Mouse (Mus musculus) gastrocnemius, adult 8-10 months (tissue): ENCODE measurements around the gene Ankra2. TPM values are rescaled to one million over a fixed set of nuclear protein-coding genes. Genes with fewer than 3 reads are reported as not detected.

Experiments used
- DNase-seq, 2 experiments: peaks; one replicate each; pipeline ENCODE4 v3.0.0; 2022; ENCODE audit warnings: low spot score in 2 of 2
- total RNA-seq, 4 experiments: library from RNA; stranded (reverse); gene quantifications; 2 replicates each; pipeline ENCODE4 v1.2.4; 2022

Ankra2 gene
- total RNA-seq, 4 experiments from 2014 or later, result 13.5 to 18.7 (median 16.3) TPM

DNA sequence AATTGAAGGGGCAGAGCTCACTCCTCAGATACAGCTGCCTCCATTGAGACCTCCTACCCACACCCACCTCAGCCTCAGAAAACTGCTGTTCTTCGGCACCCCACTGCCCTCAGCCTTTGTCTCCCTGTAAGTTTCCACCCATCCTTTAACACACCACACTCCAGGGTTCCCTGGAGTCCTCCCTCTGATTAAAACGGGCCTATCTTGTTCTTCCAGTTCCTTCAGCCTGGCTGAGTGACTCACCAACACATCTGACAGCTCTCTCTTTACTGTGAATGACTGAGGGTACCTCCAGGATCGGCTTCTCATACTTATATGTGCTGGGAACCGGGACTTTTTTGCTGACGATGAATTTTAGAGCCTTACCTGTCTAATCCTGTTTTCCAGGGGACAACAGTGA is 33.2 kb downstream of the Ankra2 start:
- DNase-seq, result no peak

DNA sequence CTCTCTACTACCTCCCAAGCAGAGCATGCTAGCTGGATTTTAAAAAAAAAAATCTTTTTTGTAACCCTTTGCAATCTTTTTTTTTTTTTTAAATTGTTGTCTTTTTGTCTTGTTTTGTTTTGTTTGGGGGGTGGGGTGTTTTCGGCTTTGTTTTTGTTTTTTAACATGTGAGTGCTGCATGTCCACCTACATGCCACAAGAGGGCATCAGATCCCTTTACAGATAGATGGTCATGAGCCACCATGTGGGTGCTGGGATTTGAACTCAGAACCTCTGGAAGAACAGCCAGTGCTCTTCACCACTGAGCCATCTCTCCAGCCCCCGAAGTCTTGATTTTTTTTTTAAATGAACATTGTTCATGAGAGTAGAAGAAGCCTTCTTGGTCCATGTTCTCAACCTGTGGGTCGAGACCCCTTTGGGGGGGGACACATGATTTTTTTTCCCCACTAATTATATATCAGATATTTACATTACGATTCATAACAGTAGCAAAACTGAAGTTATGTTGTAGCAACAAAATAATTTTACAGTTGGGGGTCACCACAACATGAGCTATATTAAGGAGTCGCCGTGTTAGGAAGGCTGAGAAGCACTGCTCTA is 35.1 kb downstream of the Ankra2 start:
- DNase-seq, result no peak

DNA sequence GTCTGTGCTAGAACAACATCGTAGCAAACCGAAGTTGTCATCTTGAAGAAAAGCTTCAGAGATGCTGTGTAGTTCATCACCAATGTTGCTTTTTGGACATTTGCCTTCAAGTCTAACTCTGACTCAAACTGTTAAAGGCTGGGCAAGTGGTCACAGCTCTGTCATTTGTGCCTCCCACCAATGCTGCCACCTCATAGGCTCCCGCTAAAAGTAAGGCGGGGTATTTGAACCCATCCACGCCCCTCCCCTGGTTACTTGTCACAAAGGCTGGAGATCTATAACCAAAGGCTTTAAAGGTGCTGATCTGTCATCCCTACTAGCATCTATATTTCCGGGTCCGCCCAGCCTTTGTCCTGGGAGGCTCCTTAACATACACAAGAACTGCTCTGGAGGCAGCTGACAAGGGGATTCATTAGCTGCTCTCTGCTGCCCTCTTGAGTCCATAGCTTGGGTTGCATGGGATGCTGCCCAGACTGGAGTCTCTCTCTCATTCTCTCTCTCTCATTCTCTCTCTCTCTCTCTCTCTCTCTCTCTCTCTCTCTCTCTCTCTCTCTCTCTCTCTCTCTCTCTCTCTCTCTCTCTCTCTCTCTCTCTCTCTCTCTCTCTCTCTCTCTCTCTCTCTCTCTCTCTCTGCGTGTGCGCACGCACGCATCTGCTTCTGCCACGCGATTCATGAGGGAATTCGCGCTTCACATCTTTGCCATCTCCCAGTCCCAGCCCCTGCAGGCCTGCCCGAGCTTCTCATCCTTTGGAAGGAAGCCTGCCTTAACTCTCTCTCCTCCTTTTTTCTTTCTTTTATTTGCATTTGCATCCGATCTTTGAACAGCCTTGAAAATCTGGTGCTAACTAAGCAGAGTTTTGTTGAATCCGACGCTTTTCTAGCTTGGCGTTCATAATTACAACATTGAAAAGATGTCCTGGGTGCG is 36.2 kb downstream of the Ankra2 start:
- DNase-seq, result peak; percentile 21 to 24

DNA sequence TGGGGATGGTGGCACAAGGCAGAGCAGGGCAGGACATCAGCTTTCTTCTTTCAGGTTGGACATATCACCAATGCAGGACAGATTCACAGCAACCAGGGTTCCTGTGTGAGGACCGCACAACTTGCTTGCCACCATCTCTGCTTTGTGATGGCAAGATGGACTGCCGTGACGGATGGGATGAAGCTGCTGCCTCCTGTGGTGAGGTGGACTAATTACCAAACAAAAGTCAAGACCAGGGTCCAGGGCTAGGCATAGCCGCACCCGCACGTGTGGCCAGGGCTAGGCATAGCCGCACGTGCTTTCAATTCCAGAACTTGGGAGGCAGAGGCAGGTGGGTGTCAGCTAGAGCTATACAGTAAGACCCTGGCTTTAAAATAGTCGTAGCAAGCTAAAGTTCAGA is 42.4 kb downstream of the Ankra2 start:
- no peak for DNase-seq

DNA sequence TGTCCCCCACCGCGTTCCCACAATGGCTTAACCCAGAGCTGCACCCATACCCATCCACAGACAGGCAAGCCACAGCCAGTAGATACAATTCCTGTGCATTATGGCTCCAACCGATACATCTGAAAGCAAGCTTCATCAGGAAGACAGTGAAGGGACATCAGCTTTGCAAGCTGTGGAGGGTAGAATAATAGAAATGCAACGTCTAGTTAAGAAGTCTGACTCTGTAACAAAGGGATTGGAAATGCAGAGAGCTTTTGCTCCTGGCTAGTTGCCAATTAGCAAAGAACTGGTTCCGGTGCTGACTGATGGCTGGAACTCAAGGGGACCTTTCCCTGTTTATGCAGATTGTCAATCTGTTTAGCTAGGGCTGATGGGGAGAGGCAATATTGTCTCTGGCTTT is 43.5 kb downstream of the Ankra2 start:
- DNase-seq, result no peak

DNA sequence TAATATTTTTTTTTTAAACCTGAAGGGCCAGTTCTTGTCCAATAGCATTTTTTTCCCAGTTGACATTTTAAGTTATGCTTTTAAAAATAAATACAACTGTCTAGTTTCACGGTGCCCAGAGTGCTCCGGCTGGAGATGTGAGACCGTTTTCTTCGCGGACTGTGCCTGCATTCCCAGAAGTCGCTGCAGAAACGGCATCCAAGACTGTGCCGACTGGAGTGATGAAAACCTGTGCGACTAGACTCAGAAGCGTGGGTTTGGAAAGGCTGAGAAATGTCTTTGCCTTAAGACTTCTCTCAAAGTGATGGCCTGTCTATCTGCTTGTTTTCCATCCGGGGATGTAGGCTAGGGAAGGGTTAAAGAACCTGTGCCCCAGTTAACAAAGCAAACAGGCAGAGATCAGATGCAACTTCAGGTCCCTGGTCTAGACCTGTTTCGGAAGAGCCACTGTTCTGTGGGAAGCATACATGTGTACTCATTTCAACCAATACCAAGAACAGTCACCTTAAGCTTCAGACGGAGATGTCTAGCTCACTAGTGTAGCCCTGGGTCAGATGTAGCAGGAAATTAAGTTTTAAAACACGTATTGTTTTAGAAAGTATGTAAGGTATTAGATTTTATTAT is 44.1 kb downstream of the Ankra2 start:
- no peak for DNase-seq

DNA sequence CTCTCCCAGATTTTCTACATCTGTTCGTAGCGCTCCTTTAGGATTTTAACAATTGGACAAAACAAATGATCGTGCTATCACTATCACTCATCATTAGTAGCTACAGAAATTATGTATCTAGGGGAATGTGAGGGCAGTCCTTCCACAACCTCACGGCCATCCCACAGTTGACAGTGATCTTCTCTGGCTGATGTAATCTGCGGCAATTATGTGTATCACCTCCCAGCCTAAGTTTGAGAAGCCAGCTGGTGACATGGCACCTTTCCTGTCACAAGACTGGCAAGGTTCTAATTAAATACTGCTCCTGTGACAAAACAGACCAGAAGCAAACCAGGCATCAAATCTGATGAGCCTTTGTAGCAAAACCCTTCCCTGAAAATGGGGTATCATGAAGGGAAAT is 45.1 kb downstream of the Ankra2 start:
- DNase-seq, result no peak

DNA sequence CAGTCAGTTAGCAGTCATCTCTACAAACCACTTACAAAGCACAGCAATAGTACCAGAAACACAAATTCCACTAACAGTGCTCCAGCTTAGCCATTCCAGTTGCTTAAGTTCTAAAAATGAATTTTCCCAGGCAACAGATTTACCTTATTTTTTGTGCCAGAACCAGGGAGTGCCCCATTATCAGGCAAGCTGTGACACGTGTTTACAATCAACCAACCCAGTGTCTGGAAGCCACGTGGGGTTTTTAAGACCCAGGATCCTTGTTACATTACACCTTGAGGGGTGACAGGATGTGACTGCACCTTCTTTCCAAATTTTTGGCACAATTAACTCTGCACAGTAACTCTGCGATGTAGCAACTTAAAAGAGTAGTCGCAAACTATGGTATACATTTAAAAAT is 45.9 kb downstream of the Ankra2 start:
- no peak for DNase-seq

DNA sequence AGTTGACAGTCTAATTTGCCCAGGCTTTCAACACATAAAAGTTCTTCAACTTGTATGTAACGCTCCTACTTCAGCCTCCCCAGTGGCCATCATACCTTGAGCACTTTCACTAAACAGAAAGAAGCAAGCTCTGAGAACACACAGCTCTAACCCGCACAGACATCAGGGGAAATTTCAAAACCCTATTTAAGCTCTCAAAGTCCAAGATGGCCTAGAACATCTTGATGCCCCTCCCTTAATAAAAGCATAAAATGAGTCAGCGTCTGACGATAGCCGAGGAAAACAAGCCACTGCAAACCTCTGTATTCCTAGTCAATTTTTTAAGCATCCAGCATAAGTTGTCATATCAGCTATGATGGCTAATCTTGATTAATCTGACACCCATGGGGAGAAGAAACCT is 48.7 kb downstream of the Ankra2 start:
- no peak for DNase-seq

DNA sequence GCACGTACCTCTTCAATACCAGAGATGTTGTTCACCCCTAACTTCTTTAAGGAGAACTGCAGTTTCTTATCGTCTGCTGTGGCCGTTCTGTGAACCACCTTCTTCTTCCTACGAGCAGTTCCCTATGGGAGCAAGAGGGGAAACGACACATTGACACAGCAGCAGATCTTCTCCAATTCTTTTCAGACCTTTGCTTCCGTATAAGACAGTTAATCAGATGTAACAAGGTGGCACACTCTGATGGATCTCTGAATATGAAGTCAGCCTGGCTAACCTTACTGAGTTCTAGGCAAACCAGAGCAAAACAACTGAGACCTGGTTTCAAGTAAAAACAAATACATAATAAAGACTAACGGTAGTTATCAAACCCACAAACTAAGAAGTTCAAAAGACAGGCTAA is 50.8 kb downstream of the Ankra2 start:
- DNase-seq, result no peak

DNA sequence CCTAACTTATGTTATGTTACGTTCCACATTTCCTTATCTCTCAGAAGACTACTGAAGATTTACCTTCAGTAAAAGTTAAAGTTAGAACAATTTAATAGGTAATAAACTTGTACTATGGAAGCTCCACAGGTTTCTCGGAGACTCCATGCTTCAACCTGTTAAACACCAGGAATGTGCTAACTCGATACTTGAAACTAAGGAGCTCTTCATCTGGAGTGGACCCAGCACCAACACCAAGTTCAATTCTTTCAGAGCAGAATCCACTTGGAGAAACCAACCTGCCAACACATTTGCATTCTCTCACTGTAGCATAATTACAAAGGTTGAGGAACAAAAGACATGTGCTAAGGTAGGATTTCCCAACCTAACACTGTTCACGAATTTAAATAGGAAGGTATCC is 52.2 kb downstream of the Ankra2 start:
- no peak for DNase-seq

DNA sequence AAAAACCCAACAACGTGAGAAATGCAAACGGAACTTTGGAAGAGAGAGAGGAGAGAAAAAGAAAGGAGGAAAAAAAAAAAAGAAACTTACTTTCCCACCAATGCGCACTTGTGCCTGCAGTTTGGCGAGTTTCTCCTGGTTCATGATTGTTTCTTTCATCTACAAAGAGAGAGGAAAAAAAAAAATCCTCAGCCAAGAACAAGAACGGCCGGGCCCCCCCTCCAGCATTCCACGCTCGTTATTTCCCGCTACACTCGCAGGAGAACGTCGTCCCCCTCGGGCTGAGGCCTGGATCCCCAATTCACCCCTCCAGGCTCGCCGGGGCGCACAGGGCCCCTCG is 53.2 kb downstream of the Ankra2 start:
- DNase-seq, result no peak

DNA sequence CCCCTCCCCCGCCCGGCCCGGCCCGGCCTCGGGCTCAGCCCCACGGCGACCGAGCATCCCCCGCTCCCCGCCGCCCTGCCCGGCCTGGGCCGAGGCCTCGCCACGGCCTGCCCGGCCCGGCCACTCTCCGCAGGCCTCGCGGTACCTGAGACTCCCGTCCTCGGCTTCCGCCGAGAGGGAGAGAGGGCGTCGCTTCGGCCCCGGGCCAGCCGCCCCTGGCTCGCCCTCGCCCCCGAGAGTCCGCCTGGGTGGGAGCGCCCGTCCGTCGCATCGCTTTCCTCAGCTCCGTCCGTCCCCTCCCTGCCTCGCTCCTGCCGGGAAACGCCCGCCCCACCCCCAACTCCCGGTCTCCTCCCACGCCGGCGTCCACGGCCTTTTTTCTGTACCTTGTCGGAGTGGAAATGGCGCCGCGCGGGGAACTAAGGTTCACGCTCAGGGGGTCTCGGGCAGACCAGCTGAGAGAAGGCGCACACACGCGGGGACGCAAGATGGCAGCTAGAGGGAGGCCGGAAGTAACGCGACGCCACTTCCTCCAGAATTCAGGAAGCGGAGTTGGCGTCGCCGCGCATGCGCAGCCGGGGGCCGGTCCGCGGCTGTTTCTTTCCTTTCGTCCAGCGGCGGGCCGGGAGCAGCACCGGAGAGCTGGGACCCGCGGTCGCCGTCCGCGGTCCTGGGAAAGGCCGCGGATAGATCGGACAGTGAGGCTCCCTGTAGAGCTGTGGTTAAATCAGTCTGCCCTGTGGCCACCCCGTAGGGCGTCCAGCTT is 53.8 kb downstream of the Ankra2 start, which contains the start of gene Btf3:
TSS of gene Btf3 (minus strand) at position 527 of the 766 bp plus-strand sequence.
- DNase-seq, result peak; percentile 89

DNA sequence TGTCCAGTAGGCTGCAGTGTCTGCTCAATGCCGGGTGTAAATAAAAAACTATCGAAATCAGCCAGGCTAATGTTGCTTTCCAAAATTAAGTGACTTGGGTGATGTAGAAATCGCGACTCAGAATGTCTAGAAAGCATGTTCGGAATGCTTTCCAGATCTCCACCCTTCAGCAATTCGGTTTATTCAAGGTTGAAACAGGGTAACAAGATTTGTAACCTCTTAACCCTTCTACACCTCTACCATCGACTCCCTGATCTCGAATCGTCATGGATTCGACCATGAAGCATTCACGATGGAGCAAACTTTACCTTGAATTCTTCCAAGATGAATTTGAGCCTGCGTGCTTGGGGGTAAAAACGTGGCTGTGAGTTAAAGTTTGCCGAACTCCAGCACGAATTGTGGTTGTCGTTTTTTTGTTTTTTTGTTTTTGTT is 54.4 kb downstream of the Ankra2 start:
- no peak for DNase-seq

DNA sequence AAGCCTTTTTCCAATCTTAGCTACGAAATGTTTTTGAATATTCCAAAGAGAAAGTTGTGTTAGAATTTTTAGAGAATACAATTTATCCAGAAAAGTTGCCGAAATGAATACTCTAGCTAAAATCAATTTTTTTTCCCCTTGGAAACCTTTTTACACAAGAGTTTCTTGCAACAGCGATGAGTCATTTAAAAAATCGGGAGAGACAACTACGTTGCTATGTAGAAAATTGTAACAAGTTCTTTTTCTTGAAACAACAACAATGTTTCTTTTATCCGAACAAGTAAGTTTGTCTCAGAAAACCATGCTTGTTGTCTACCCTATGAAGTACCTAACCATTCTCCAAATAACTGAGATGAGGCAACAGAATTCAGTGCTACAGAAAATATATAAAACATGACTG is 55.0 kb downstream of the Ankra2 start:
- DNase-seq, result no peak

Other genes with a start within 250 kb of the Ankra2 start
- 1 to 10 TPM; 2.1 to 2.9 (median 2.7) TPM for gene Arhgef28, start 56.6 kb upstream of the Ankra2 start, total RNA-seq
- gene Utp15, start within 50 bp of the Ankra2 start, total RNA-seq, result 1 to 10 TPM; 3.0 to 4.7 (median 3.8) TPM
- gene Gm21976, start 16.8 kb downstream of the Ankra2 start, total RNA-seq, result not detected
- 100 to 1,000 TPM; 208 to 239 (median 210) TPM for gene Btf3, start 53.9 kb downstream of the Ankra2 start, total RNA-seq
- gene Foxd1, start 91.2 kb downstream of the Ankra2 start, total RNA-seq, result under 1 TPM in 1 of 4 experiments, not detected in 3; 0.11 TPM
- gene Gm10320, start 228.9 kb downstream of the Ankra2 start, total RNA-seq, result not detected